Mouse (Mus musculus) midbrain, embryonic 12.5 days (tissue): ENCODE measurements around the gene Card10. TPM values are rescaled to one million over a fixed set of nuclear protein-coding genes. Genes with fewer than 3 reads are reported as not detected.
A peak's percentile ranks its signal among the peaks of the same experiment; 100 is the strongest.
"Not testable (repeated sequence)": the region's sequence is repeated elsewhere in the genome, so short reads cannot be mapped to it uniquely, and the experiment has no call there.

Source experiments
- ATAC-seq: fragments of 200-750 bp; cut with Nextera tagmentation; 2 replicates; pipeline ENCODE4 v1.8.0; 2017; ENCODE audit warnings: low read depth, moderate TSS enrichment, moderate library complexity; ENCODE audit not compliant: low FRiP score
- H3K27ac ChIP-seq: fragments of 300-500 bp; sonication (generic); replicated peaks from 2 replicates; pipeline ENCODE4 v1.5.1; 2016; ENCODE audit warnings: mild to moderate bottlenecking
- H3K27me3 ChIP-seq: fragments of 300-500 bp; sonication (generic); 2 replicates; pipeline ENCODE4 v1.6.1; 2016; ENCODE audit warnings: mild to moderate bottlenecking
- H3K36me3 ChIP-seq: fragments of 300-500 bp; sonication (generic); 2 replicates; pipeline ENCODE4 v1.6.1; 2016
- H3K4me1 ChIP-seq: fragments of 300-500 bp; sonication (generic); 2 replicates; pipeline ENCODE4 v1.6.1; 2016
- H3K4me2 ChIP-seq: fragments of 300-500 bp; sonication (generic); replicated peaks from 2 replicates; pipeline ENCODE4 v1.6.1; 2016; ENCODE audit warnings: mild to moderate bottlenecking, moderate library complexity
- H3K4me3 ChIP-seq: fragments of 300-500 bp; sonication (generic); 2 replicates; pipeline ENCODE4 v1.5.1; 2016; ENCODE audit warnings: mild to moderate bottlenecking
- H3K9ac ChIP-seq: fragments of 300-500 bp; sonication (generic); replicated peaks from 2 replicates; pipeline ENCODE4 v1.6.1; 2016; ENCODE audit warnings: mild to moderate bottlenecking, moderate library complexity
- H3K9me3 ChIP-seq: fragments of 300-500 bp; sonication (generic); 2 replicates; pipeline ENCODE4 v1.6.1; 2016; ENCODE audit warnings: mild to moderate bottlenecking
- WGBS: fragments of 180-500 bp; shearing (Covaris S2); methylation state at CpG from one replicate; pipeline ENCODE4 v1.1.7; 2016; 5-methylcytosine and 5-hydroxymethylcytosine counted together
- polyA plus RNA-seq: library from polyadenylated mRNA; unstranded; fragments of >200 nt; fragmentation: Nextera tagmentation; extraction: Ambion mirVana; gene quantifications from 2 replicates; pipeline ENCODE4 v1.2.1, GENCODE M21; 2016

Gene Card10
- polyA plus RNA-seq, result 2.3 and 2.6 TPM in 2 replicates

- peak; percentile 72 for ATAC-seq
- Histone ChIP-seq H3K9me3 (no peaks in the 10 kb centered on the region), H3K9ac (peak within 1 kb of the TSS; percentile 47), H3K4me2 (peak within 1 kb of the TSS; percentile 77), H3K27ac (no peak within 1 kb of the TSS), H3K4me3 (peak within 1 kb of the TSS; percentile 49), H3K36me3 (no peaks in the 10 kb centered on the region), H3K27me3 (peaks cover 75% of the 10 kb centered on the region), H3K4me1 (peaks cover 33% of the 10 kb centered on the region)
- under 1% methylated on average over 59 of the region's 70 CpGs for WGBS
Measured at GRCm38 (mm10) chr15:78802776-78803391, at the start of gene Card10. Gene Card10, minus strand, starts transcription at chr15:78803042.

GRCm38 (mm10) chr15:78851505-78852153 is 48.8 kb upstream of the Card10 start:
- peak; percentile 85 for ATAC-seq
- H3K36me3 ChIP-seq, result no peaks in the 10 kb centered on the region
- peaks cover 7% of the 10 kb centered on the region; the same call in 1 of the 2 replicates for H3K4me1 ChIP-seq
- H3K9me3 ChIP-seq, result no peaks in the 10 kb centered on the region
- no peak overlapping the region for H3K27ac ChIP-seq
- H3K27me3 ChIP-seq, result peaks cover 29% of the 10 kb centered on the region; the same call in 1 of the 2 replicates
- WGBS, result 15% methylated on average over 13 of the region's 13 CpGs
- peak overlapping the region; percentile 34; the same call in 1 of the 2 replicates for H3K4me2 ChIP-seq
- no peak overlapping the region for H3K4me3 ChIP-seq
- 0 out of 2 replicates have a peak overlapping the region, but pooled peaks have one; percentile 11 for H3K9ac ChIP-seq

DNA sequence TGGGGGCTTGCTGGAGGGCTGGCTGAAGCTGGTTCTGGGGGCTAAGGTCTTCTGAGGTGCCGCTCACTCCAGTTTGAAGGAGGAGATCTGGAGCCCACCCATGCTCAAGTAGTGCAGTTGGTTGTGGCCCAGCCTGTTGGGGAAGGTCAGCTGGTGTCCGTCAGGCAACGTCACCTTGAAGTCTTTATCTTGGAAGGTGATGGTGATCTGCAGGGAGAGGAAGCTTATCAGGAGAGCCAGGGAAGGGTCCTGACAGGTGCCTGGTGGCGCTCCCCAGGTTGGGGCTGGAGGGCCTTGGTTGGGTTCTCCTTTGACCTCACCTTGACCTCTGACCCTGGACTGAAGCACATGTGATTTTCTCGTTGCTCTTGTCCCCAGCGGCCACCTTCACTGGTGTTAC is 48.1 kb upstream of the Card10 start:
- H3K4me1 ChIP-seq, result peaks cover 7% of the 10 kb centered on the region; the same call in 1 of the 2 replicates
- 77% methylated on average over 6 of the region's 6 CpGs for WGBS
- no peaks in the 10 kb centered on the region for H3K36me3 ChIP-seq

GRCm38 (mm10) chr15:78850059-78850824 is 47.4 kb upstream of the Card10 start:
- ATAC-seq, result no peak
- H3K4me1 ChIP-seq, result peaks cover 7% of the 10 kb centered on the region; the same call in 1 of the 2 replicates
- 72% methylated on average over 15 of the region's 15 CpGs for WGBS
- H3K27ac ChIP-seq, result no peak overlapping the region
- no peaks in the 10 kb centered on the region for H3K36me3 ChIP-seq
- peaks cover 40% of the 10 kb centered on the region for H3K27me3 ChIP-seq
- H3K9me3 ChIP-seq, result no peaks in the 10 kb centered on the region
- H3K4me2 ChIP-seq, result no peak overlapping the region
- no peak overlapping the region for H3K9ac ChIP-seq
- no peak overlapping the region for H3K4me3 ChIP-seq

More for the DNA sequence above, 48.1 kb upstream of the Card10 start:
- peaks cover 33% of the 10 kb centered on the region; the same call in 1 of the 2 replicates for H3K27me3 ChIP-seq
- no peak overlapping the region for H3K4me2 ChIP-seq
- H3K9ac ChIP-seq, result no peak overlapping the region
- H3K9me3 ChIP-seq, result no peaks in the 10 kb centered on the region
- no peak overlapping the region for H3K27ac ChIP-seq
- ATAC-seq, result no peak
- no peak overlapping the region for H3K4me3 ChIP-seq

DNA sequence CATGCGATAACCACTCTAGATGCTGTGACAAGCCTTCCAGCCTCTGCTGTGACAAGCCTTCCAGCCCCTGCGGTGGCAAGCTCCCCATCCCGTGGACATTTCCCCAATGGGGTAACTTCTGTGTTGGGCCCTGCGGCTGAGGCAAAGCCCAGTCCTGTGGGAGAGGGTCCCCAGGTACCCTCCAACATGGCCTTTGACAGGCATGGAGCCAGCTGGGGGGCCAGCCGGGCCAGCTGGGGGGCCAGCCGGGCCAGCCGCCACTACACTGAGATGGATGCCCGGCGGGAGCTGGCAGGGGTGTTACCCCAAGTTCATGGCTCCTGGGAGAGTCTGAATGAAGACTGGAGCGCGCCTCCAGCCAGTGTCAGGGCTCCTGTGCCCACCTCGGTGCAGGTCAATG is 46.6 kb upstream of the Card10 start:
- Histone ChIP-seq H3K27ac (no peak overlapping the region), H3K4me2 (no peak overlapping the region), H3K36me3 (no peaks in the 10 kb centered on the region), H3K9ac (0 out of 2 replicates have a peak overlapping the region, but pooled peaks have one; percentile 24), H3K27me3 (peaks cover 45% of the 10 kb centered on the region), H3K4me1 (peaks cover 10% of the 10 kb centered on the region; the same call in 1 of the 2 replicates), H3K4me3 (no peak overlapping the region), H3K9me3 (no peaks in the 10 kb centered on the region)
- 86% methylated on average over 12 of the region's 12 CpGs for WGBS
- no peak for ATAC-seq

DNA sequence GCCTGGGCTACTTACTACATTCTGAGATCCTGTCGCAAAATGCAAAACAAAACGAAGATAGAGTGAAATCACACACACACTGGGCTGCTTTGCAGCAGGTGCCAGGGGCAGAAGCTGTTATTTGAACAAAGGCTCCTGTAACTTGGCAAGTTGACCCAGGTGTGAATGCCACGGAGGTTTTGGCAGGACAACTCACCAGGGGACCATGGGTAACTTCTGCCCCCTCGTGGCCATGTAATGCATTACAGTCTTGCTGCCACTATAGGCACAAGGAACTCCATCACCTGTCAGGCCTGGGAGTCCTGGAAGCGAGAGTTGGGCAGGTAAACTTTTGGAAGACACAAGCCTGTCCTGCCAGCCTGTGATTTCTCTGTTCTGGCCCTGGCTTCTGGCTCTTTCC is 45.6 kb upstream of the Card10 start:
- Histone ChIP-seq H3K27ac (no peak overlapping the region), H3K27me3 (peaks cover 55% of the 10 kb centered on the region), H3K4me3 (no peak overlapping the region), H3K9ac (no peak overlapping the region), H3K9me3 (no peaks in the 10 kb centered on the region), H3K4me2 (no peak overlapping the region), H3K36me3 (no peaks in the 10 kb centered on the region), H3K4me1 (peaks cover 10% of the 10 kb centered on the region; the same call in 1 of the 2 replicates)
- no peak for ATAC-seq
- WGBS, result 35% methylated on average over 5 of the region's 5 CpGs

- not testable (repeated sequence) for ATAC-seq, H3K4me2 ChIP-seq, H3K9me3 ChIP-seq, H3K9ac ChIP-seq, H3K36me3 ChIP-seq, H3K27ac ChIP-seq, H3K4me3 ChIP-seq
- peaks cover 67% of the 10 kb centered on the region for H3K27me3 ChIP-seq
- peaks cover 21% of the 10 kb centered on the region for H3K4me1 ChIP-seq
- WGBS, result 83% methylated on average over 7 of the region's 7 CpGs
Measured at GRCm38 (mm10) chr15:78846805-78847204, 44.0 kb upstream of the Card10 start.

DNA sequence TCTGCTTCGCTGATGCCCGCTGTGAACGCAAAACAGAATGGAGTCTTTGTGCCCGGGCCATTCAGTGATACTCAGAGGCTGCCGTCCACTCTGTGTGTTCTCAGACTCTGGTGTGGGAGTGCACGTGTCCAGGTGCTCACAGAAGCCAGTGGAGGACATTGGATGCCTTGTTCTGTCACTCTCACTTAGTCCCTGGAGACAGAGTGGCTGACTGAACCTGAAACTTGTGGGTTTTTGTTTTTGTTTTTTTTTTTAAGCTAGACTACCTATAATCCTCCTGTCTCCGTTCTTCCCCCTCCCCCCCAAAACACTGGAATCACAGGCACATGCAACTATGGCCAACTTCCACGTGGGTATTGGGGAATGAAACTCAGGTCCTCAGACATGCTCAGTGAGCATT is 43.5 kb upstream of the Card10 start:
- no peak for ATAC-seq
- Histone ChIP-seq H3K27me3 (peaks cover 72% of the 10 kb centered on the region), H3K36me3 (no peaks in the 10 kb centered on the region), H3K4me3 (no peak overlapping the region), H3K9ac (no peak overlapping the region), H3K4me2 (no peak overlapping the region), H3K27ac (no peak overlapping the region), H3K9me3 (no peaks in the 10 kb centered on the region), H3K4me1 (peaks cover 17% of the 10 kb centered on the region)
- 90% methylated on average over 8 of the region's 8 CpGs for whole genome bisulfite sequencing

- Histone ChIP-seq H3K9ac (no peak overlapping the region), H3K9me3 (no peaks in the 10 kb centered on the region), H3K36me3 (no peaks in the 10 kb centered on the region), H3K4me1 (peaks cover 17% of the 10 kb centered on the region), H3K4me2 (no peak overlapping the region), H3K27ac (no peak overlapping the region), H3K4me3 (no peak overlapping the region), H3K27me3 (peaks cover 77% of the 10 kb centered on the region)
- no peak for ATAC-seq
- 89% methylated on average over 8 of the region's 8 CpGs for WGBS
Measured at GRCm38 (mm10) chr15:78845867-78846266, 43.0 kb upstream of the Card10 start.

- no peak overlapping the region for H3K4me3 ChIP-seq
- H3K27ac ChIP-seq, result no peak overlapping the region
- H3K36me3 ChIP-seq, result no peaks in the 10 kb centered on the region
- no peaks in the 10 kb centered on the region for H3K9me3 ChIP-seq
- peaks cover 79% of the 10 kb centered on the region for H3K27me3 ChIP-seq
- WGBS, result 76% methylated on average over 11 of the region's 11 CpGs
- H3K9ac ChIP-seq, result no peak overlapping the region
- H3K4me1 ChIP-seq, result peaks cover 20% of the 10 kb centered on the region
- no peak for ATAC-seq
- no peak overlapping the region for H3K4me2 ChIP-seq
Measured at GRCm38 (mm10) chr15:78845321-78845720, 42.5 kb upstream of the Card10 start.

DNA sequence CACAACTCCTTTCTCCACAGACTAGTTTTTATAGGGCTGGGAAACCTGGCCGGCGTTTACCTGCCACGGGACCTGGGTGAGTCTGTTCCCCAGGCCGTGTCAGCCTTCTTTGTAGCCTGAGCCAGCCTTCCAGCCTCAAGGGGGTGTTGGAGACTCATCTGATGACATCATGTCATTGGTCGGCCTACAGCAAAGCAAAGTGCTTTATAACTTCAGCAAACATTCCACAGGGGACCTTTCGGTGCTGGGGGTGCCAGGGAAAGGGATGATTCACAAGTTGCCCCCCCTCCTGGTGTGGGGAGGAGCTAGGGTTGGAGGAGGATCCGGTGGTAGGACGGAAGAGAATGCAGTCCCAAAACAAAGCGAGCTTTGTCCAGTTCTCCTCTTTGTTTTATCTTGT is 41.9 kb upstream of the Card10 start:
- H3K4me1 ChIP-seq, result peaks cover 25% of the 10 kb centered on the region

More for the DNA sequence above, 41.9 kb upstream of the Card10 start:
- no peak overlapping the region for H3K9ac ChIP-seq
- no peak overlapping the region for H3K27ac ChIP-seq
- 44% methylated on average over 9 of the region's 9 CpGs for WGBS
- no peaks in the 10 kb centered on the region for H3K36me3 ChIP-seq
- no peak overlapping the region for H3K4me2 ChIP-seq
- H3K9me3 ChIP-seq, result no peaks in the 10 kb centered on the region
- peaks cover 83% of the 10 kb centered on the region for H3K27me3 ChIP-seq
- H3K4me3 ChIP-seq, result no peak overlapping the region
- ATAC-seq, result no peak
